Mouse (Mus musculus): ENCODE measurements around the gene Ablim2.

DNA sequence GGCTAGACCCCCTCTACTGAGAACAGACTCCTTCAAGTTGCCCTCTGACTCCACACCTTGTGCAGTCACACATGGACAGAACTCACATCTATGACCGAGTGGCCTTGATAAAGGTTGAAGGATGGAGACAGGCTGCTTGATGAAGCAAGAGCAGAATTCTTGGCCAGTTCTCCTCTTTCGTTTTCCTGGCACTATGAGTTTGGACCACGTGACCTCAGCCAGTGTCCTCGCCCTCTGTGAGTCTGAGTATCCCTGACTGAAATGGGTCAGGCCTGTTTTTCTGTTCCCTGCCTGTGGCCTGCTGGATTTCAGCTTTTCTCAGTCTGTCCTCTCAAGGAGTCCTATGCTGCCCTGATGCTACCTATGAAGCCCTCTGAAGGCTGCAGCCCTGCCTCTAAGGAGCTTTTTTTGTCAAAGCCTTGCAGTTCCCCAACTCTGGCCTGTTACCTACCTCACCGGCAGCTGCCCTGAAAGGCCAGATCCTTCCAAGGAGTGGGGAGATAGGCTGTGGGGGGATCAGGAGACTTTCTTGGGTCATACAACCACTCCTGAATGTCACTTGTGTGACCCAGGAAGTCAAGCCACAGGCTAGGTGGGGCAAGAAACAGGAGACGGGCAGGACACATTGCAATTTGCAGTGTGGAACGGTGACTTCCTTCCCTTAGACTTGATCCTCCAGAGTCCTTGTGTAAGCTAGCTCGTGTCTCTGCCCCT lies 14.3 kb upstream of the Ablim2 start:
- TF ChIP-seq CTCF (IDR thresholded peaks at IDR 0.05; ENCODE audit: extremely low read depth, insufficient read depth, insufficient read length, insufficient replicate concordance) (no peak), POLR2A (IDR thresholded peaks at IDR 0.05; ENCODE audit: low read depth, low read length) (no peak)

Measured in spleen, adult 2 months (tissue).